Mouse (Mus musculus): Measurements from ENCODE around the gene Smim27.
"Not testable (repeated sequence)": the region's sequence is repeated elsewhere in the genome, so short reads cannot be mapped to it uniquely, and the experiment has no call there.

Gene Smim27

GRCm38 (mm10) chr4:40267681-40268080 lies 1.7 kb upstream of the Smim27 start:
- DNase-seq, result peak in 1 of 2 experiments; percentile 16

GRCm38 (mm10) chr4:40268204-40268813 lies 1.1 kb upstream of the Smim27 start:
- DNase-seq, result peak; percentile 94 to 95

DNA sequence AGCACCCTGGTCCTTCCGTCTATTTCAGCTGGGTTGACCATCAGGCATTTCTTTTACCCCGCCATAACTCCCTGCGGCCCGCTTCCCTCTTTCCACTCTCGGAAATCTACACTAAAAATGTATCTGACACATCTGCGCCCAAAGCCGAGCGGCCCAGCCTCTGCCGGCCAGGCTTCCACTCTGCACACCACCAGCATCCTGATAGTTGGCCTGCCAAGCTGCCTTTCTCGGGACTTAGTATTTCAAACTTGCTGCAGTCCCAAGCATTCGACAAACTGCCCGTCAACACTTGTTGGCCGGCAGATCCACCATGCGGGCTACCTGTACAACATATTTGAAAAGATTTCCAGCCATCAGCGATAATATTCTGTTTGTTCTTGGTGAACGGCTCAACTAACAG lies 544 bp upstream of the Smim27 start:
- no peak for DNase-seq

- no peak for DNase-seq
Observed at GRCm38 (mm10) chr4:40278880-40279275, 9.5 kb downstream of the Smim27 start.

- peak; percentile 96 to 98 for DNase-seq
Observed at GRCm38 (mm10) chr4:40279276-40279900, 10.0 kb downstream of the Smim27 start, which contains the start of gene Ndufb6. Gene Ndufb6 (minus strand): TSS chr4:40279421.

DNA sequence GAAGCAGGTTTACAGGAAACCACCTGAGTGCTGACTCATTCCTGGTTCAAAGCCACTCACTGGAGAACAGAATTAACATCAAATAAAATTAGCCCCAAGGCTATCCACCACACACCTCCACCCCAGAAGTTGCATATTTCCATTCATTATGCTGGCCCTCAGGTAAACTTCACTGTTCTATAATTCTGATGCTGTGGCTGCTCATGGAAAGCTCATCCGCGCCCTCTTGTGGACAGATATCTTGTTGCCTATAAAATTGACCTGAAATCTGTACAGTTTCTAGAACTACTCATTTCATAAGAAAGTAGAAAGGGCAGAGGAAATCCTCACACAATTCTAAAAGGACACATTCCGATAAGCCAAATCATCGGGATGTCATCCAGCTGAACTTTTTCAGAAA lies 16.2 kb downstream of the Smim27 start:
- peak in 1 of 2 experiments; percentile 76 for DNase-seq

GRCm38 (mm10) chr4:40287415-40287814 lies 18.0 kb downstream of the Smim27 start:
- no peak for DNase-seq

DNA sequence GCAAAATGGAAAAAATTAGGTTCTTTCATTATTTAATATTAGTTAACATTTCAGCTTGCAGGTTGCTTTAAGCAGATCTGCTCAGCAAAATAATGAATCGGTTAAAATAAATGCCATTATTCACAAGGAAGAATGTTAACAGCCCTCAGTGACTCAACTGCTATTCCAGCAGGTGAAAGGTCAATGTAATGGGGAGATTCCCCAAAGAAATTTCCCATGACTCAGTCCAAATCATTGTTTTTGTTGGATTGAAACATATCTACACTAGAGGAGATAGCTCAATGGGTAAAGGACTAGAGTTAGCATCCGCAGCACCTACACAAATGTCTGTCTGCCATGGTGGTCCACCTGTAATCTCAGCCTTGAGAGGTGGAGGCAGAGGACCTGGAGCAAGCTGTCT lies 19.7 kb downstream of the Smim27 start:
- DNase-seq, result no peak

DNA sequence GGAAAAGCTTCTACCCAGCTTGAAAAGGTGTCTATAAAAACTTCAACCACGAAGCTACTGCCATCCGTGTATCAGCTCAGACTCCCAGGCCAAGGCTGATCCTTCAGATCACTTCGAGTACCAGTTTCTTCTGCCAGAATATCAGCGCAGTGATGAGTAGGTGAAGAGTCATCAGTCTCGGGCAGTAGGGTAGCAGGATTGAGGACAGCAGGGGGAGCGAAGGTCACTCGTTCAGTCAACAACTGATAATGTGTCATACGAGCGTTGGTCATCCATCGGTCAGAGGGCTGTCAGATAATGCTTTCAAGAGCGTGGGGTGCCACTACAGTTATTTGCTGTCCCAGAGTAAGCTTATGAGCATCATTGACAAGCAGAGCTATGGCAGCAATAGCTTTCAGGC lies 22.1 kb downstream of the Smim27 start:
- DNase-seq, result not testable (repeated sequence)

GRCm38 (mm10) chr4:40299169-40299568 lies 29.8 kb downstream of the Smim27 start:
- no peak for DNase-seq

GRCm38 (mm10) chr4:40301076-40301789 lies 31.9 kb downstream of the Smim27 start:
- DNase-seq, result peak; percentile 61 to 80

GRCm38 (mm10) chr4:40302445-40303125 lies 33.2 kb downstream of the Smim27 start:
- no peak for DNase-seq

- DNase-seq, result no peak
Observed at GRCm38 (mm10) chr4:40309682-40310081, 40.3 kb downstream of the Smim27 start.

DNA sequence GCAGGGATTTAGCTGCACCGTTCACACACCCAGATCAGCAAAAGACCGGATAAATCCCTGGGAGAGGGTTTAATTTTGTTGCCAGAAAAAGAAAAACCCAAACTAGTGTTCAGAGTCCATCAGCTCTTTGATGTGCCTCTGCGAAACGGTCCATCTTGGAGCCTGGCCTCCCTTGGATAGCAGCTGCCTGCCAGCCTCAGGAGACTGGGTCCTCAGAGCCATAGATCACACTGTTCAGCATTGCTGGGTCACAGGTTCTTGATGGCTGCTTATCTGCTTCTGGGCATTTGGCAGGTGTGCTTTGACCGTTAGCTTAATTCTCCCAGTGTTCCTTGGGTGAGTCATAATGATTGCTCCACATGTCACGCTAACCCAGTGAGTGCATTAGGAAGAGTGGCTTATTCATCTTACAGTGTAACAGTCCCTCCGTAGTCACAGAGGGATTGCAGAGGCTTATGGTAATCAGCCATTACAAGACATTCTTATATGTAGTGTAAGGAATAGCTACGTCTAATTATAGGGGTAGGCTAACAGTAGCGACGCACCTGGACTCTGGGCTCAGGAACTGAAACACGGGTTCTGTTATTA lies 41.5 kb downstream of the Smim27 start:
- no peak for DNase-seq

GRCm38 (mm10) chr4:40312213-40312612 lies 42.8 kb downstream of the Smim27 start:
- DNase-seq, result no peak

GRCm38 (mm10) chr4:40313026-40313425 lies 43.6 kb downstream of the Smim27 start:
- peak in 1 of 2 experiments; percentile 6 for DNase-seq

DNA sequence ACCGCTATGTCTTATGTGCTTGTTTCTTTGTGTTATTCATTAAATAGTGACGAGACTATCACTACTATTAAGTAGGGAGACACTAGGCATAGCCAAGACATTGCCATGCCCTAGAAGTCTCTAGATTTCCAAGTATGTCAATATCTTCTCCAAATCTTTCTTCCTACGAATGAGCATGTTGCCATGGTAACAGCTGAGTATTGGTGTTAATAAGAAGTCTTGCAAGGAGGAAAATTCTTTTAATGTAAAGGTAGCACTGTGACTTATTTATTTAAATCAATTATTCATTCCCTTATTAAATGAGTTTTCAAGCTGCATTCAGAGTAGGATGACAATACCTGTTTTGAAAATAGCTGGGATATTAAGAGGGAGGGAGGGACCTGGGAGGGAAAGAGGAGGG lies 48.0 kb downstream of the Smim27 start:
- no peak for DNase-seq

All from lung, postnatal 4 days (tissue).